In the genomic region with DNA sequence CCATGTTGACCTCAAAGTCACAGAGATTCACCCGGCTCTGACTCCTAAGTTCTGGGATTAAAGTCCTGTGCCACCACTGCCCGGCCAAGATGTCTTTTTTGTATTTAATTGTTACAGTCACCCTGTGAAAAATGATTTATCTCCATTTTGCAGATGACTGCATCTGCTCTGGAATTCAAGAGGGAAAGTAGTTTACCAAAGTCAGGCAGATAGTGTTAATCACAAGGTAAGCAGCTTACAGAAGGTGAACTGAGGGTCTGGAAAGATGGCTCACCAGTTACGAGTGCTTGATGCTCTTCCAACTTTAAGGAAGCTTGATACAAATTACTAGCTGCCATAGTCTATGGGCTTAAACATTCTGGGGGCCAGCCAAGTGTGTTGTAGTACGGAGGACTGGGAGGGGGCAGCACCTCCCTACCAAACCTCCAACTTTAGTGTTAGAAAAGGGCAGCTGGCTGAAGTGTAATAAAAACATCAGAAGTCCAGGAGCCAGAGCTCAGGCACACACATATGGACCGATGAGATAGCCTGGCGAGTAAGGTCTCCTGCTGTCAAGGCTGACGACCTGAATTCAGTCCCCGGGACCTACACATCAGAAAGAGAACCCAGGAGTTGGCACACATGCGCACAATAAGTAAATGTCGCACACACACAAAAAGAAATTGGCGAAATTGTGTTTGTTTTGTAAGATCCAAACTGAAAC, we compare ENCODE assay signal across 22 mouse cellular contexts. TPM values are rescaled to one million over a fixed set of nuclear protein-coding genes. Genes with fewer than 3 reads are reported as not detected.
DNase-seq lines count a peak whose midpoint lies in the region; ATAC-seq lines count a peak whose summit lies in the region.
"Had no signal": no experiment of that assay in that cellular context is flagged by ENCODE, and none has a peak within 500 bp of the region (broad histone marks: within the 10 kb centered on the region; RNA-seq: fewer than 3 reads in every experiment).

No protein-coding gene starts in this region.

- H3K4me3 ChIP-seq in kidney, embryonic 16.5 days (ENCODE audit: low read length) = no peak overlapping the region
- H3K4me3 ChIP-seq in liver, embryonic 16.5 days (ENCODE audit: low read depth, low read length) = no peak overlapping the region
- no peak overlapping the region for H3K4me3 ChIP-seq in forebrain, embryonic 13.5 days
- H3K4me3 ChIP-seq: embryonic facial prominence, embryonic 10.5 days; midbrain, embryonic 10.5 days had no signal

- DNase-seq in adrenal gland, postnatal 10 days = peak; percentile 12
- DNase-seq in adrenal gland, postnatal 25 days = no peak
- DNase-seq in kidney, postnatal 10 days = peak; percentile 64
- DNase-seq in NIH3T3 (ENCODE audit: low read depth) = peak; percentile 51
- no peak for DNase-seq in left cerebral cortex, postnatal 36 days (ENCODE audit: low spot score in 2 of 2)
- DNase-seq: cerebellum, adult 11 months; cerebellum, postnatal 25 days; layer of hippocampus, adult 9-11 months; thymus, adult 2 months had no signal

- no peak for ATAC-seq in kidney, embryonic 16.5 days (ENCODE audit: low FRiP score, low TSS enrichment)
- ATAC-seq in liver, embryonic 16.5 days (ENCODE audit: low read depth) = peak; percentile 35
- ATAC-seq in forebrain, embryonic 13.5 days = no peak
- ATAC-seq: activated CD4-positive, CD25-positive, alpha-beta regulatory T cell, adult 4 months had no signal

- H3K4me2 ChIP-seq in kidney, embryonic 16.5 days (replicated peaks; ENCODE audit: low read depth, low read length) = no peak overlapping the region
- H3K4me2 ChIP-seq in liver, embryonic 16.5 days (ENCODE audit: low read depth, low read length) = no peak overlapping the region
- H3K4me2 ChIP-seq in forebrain, embryonic 13.5 days = no peak overlapping the region

- peaks cover 15% of the 10 kb centered on the region for H3K36me3 ChIP-seq in kidney, embryonic 16.5 days (ENCODE audit: insufficient read depth, low read length)
- peaks cover 6% of the 10 kb centered on the region; the same call in 1 of the 2 replicates for H3K36me3 ChIP-seq in liver, embryonic 16.5 days (ENCODE audit: control insufficient read depth, insufficient read depth)
- peaks cover 22% of the 10 kb centered on the region for H3K36me3 ChIP-seq in forebrain, embryonic 13.5 days (ENCODE audit: poor library complexity, severe bottlenecking)

- 59% methylated on average over 11 of the region's 11 CpGs for WGBS in kidney, embryonic 16.5 days
- 64% methylated on average over 11 of the region's 11 CpGs for WGBS in liver, embryonic 16.5 days (ENCODE audit: insufficient replicate concordance)
- whole genome bisulfite sequencing in forebrain, embryonic 13.5 days = 86% methylated on average over 11 of the region's 11 CpGs

- H3K9ac ChIP-seq in kidney, embryonic 16.5 days (replicated peaks; ENCODE audit: low read length) = no peak overlapping the region
- no peak overlapping the region for H3K9ac ChIP-seq in liver, embryonic 16.5 days (ENCODE audit: low read depth, low read length)
- H3K9ac ChIP-seq in forebrain, embryonic 13.5 days = no peak overlapping the region

- intact Hi-C loops in left cerebral cortex, postnatal 36 days (cut with DNase I) = no loop called here

- no peak overlapping the region for H3K27ac ChIP-seq in kidney, embryonic 16.5 days (ENCODE audit: low read length)
- H3K27ac ChIP-seq in liver, embryonic 16.5 days (ENCODE audit: low read length) = peak overlapping the region; percentile 5
- H3K27ac ChIP-seq in forebrain, embryonic 13.5 days = no peak overlapping the region
- H3K27ac ChIP-seq: embryonic facial prominence, embryonic 10.5 days; midbrain, embryonic 10.5 days had no signal

- H3K9me3 ChIP-seq in kidney, embryonic 16.5 days (ENCODE audit: low read length) = no peaks in the 10 kb centered on the region
- H3K9me3 ChIP-seq in liver, embryonic 16.5 days (replicated peaks; ENCODE audit: control insufficient read depth, low read length) = no peaks in the 10 kb centered on the region
- H3K9me3 ChIP-seq in forebrain, embryonic 13.5 days (replicated peaks) = no peaks in the 10 kb centered on the region
- H3K9me3 ChIP-seq: embryonic facial prominence, embryonic 10.5 days; midbrain, embryonic 10.5 days had no signal

- no peaks in the 10 kb centered on the region for H3K4me1 ChIP-seq in kidney, embryonic 16.5 days (ENCODE audit: insufficient read depth, low read length)
- peaks cover 25% of the 10 kb centered on the region for H3K4me1 ChIP-seq in liver, embryonic 16.5 days (ENCODE audit: control insufficient read depth, low read depth, low read length)
- H3K4me1 ChIP-seq in forebrain, embryonic 13.5 days = no peaks in the 10 kb centered on the region
- H3K4me1 ChIP-seq: midbrain, embryonic 10.5 days had no signal

- no peaks in the 10 kb centered on the region for H3K27me3 ChIP-seq in kidney, embryonic 16.5 days (ENCODE audit: insufficient read depth, low read length)
- H3K27me3 ChIP-seq in liver, embryonic 16.5 days (ENCODE audit: control insufficient read depth, insufficient read depth, low read depth, low read length) = no peaks in the 10 kb centered on the region
- H3K27me3 ChIP-seq in forebrain, embryonic 13.5 days = no peaks in the 10 kb centered on the region

RNA-seq across cellular contexts. Expression of gene Gm10842, which starts 2.0 kb away (rescaled TPM):
- total RNA-seq in adrenal gland, postnatal 10 days (2021) = not detected
- not detected in 2 replicates for total RNA-seq in adrenal gland, postnatal 25 days (2021)
- polyA plus RNA-seq in kidney, embryonic 16.5 days (2015; fragmentation: Nextera tagmentation; extraction: Ambion mirVana) = not detected in 2 replicates
- polyA plus RNA-seq in liver, embryonic 16.5 days (2015; fragmentation: Nextera tagmentation; extraction: Ambion mirVana) = not detected in 2 replicates
- not detected in 2 replicates for polyA plus RNA-seq in forebrain, embryonic 13.5 days (2015; fragmentation: Nextera tagmentation; extraction: Ambion mirVana)
- total RNA-seq in left cerebral cortex, postnatal 36 days (2021) = not detected
- total RNA-seq: left cerebral cortex, postnatal 14 days; liver, adult 2 months had no signal
- polyA plus RNA-seq: activated CD4-positive, CD25-positive, alpha-beta regulatory T cell, adult 4 months; embryonic facial prominence, embryonic 10.5 days; gonadal fat pad, adult 2 months; heart, embryonic 14.5 days; hindbrain, embryonic 11.5 days; intestine, embryonic 14.5 days; liver, adult 2 months; midbrain, embryonic 10.5 days; neural tube, embryonic 14.5 days; thymus, adult 2 months had no signal

RNA-seq across cellular contexts. Expression of gene Mettl2, which starts 18.4 kb away (rescaled TPM):
- total RNA-seq in adrenal gland, postnatal 10 days (2021) = 10 to 100 TPM; 22.6 to 25.6 TPM
- 22.6 and 23.8 TPM in 2 replicates for total RNA-seq in adrenal gland, postnatal 25 days (2021)
- polyA plus RNA-seq in kidney, embryonic 16.5 days (2015; fragmentation: Nextera tagmentation; extraction: Ambion mirVana) = 44.7 and 45.7 TPM in 2 replicates
- polyA plus RNA-seq in liver, embryonic 16.5 days (2015; fragmentation: Nextera tagmentation; extraction: Ambion mirVana) = 13.8 and 15.1 TPM in 2 replicates
- 31.9 and 32.7 TPM in 2 replicates for polyA plus RNA-seq in forebrain, embryonic 13.5 days (2015; fragmentation: Nextera tagmentation; extraction: Ambion mirVana)
- total RNA-seq in left cerebral cortex, postnatal 36 days (2021) = 10 to 100 TPM; 17.2 to 17.8 TPM

RNA-seq across cellular contexts. Expression of gene Tlk2, which starts 33.9 kb away (rescaled TPM):
- 10 to 100 TPM; 43.8 to 53.5 TPM for total RNA-seq in adrenal gland, postnatal 10 days (2021)
- 52.7 and 54.9 TPM in 2 replicates for total RNA-seq in adrenal gland, postnatal 25 days (2021)
- 14.0 and 18.4 TPM in 2 replicates for polyA plus RNA-seq in kidney, embryonic 16.5 days (2015; fragmentation: Nextera tagmentation; extraction: Ambion mirVana)
- polyA plus RNA-seq in liver, embryonic 16.5 days (2015; fragmentation: Nextera tagmentation; extraction: Ambion mirVana) = 5.5 and 6.6 TPM in 2 replicates
- polyA plus RNA-seq in forebrain, embryonic 13.5 days (2015; fragmentation: Nextera tagmentation; extraction: Ambion mirVana) = 19.3 and 21.0 TPM in 2 replicates
- total RNA-seq in left cerebral cortex, postnatal 36 days (2021) = 10 to 100 TPM; 52.8 to 67.7 TPM

Comparison
In these comparisons a context has a peak if more than half of its experiments do, and no peak if none do; other contexts are left out.
1. DNase-seq: peak in adrenal gland, postnatal 10 days (single experiment), kidney, postnatal 10 days (single experiment) and NIH3T3 (single experiment); none in adrenal gland, postnatal 25 days (single experiment) and left cerebral cortex, postnatal 36 days (0 of 2).